Mouse (Mus musculus): ENCODE results near the gene Ryr2.

DNA sequence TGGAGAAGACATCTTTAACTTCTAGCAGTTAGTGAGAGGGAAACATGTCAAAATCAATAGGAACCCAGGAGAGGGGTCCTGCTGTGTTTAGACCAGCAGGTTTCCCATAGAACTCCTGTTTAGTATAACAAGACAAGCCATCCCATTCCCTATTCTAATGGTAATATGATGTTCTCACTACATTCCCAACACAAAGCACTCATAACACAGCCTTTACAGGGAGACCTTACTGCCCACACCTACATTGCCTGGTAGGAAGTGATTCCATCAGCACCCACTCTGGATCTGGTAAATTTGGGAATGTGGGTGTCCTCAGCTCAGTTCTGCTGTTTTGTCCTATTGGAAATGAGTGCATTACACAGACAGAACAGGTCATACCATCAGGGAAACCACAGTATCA lies 127.7 kb downstream of the Ryr2 start:
- TF ChIP-seq CTCF (IDR thresholded peaks at IDR 0.05; ENCODE audit: borderline replicate concordance, extremely low read depth, insufficient read depth, insufficient read length), result no peak
- no peak for TF ChIP-seq POLR2A (IDR thresholded peaks at IDR 0.05; ENCODE audit: borderline replicate concordance, extremely low read depth, insufficient read depth, insufficient read length, poor library complexity, severe bottlenecking)
